Mouse (Mus musculus) lung, postnatal 0 days (tissue): ENCODE results near the gene Pgf. TPM values are rescaled to one million over a fixed set of nuclear protein-coding genes. Genes with fewer than 3 reads are reported as not detected.

ENCODE experiments used
- ATAC-seq: fragments of 200-750 bp; cut with Nextera tagmentation; 2 replicates; pipeline ENCODE4 v1.8.0; 2017; ENCODE audit warnings: moderate library complexity
- DNase-seq: peaks from one replicate; pipeline ENCODE4 v3.0.0-alpha.2; 2016; ENCODE audit warnings: low spot score
- H3K27ac ChIP-seq: fragments of 300-500 bp; sonication (generic); 2 replicates; pipeline ENCODE4 v1.5.1; 2014; ENCODE audit warnings: antibody characterized with exemption, mild to moderate bottlenecking, low read length, mixed read lengths
- H3K27me3 ChIP-seq: fragments of 300-500 bp; sonication (generic); replicated peaks from 2 replicates; pipeline ENCODE4 v1.6.1; 2014; ENCODE audit warnings: low read length, mixed read lengths; ENCODE audit not compliant: insufficient read depth
- H3K36me3 ChIP-seq: fragments of 300-500 bp; sonication (generic); 2 replicates; pipeline ENCODE4 v1.6.1; 2014; ENCODE audit warnings: low read length, mixed read lengths; ENCODE audit not compliant: insufficient read depth
- H3K4me1 ChIP-seq: fragments of 300-500 bp; sonication (generic); 2 replicates; pipeline ENCODE4 v1.6.1; 2014; ENCODE audit warnings: antibody characterized with exemption, low read depth, low read length, mixed read lengths; ENCODE audit not compliant: insufficient read depth
- H3K4me2 ChIP-seq: fragments of 300-500 bp; sonication (generic); replicated peaks from 2 replicates; pipeline ENCODE4 v1.6.1; 2014; ENCODE audit warnings: low read depth, mild to moderate bottlenecking, low read length, moderate library complexity, mixed read lengths
- H3K4me3 ChIP-seq: fragments of 300-500 bp; sonication (generic); 2 replicates; pipeline ENCODE4 v1.5.1; 2014; ENCODE audit warnings: low read depth, low read length
- H3K9ac ChIP-seq: fragments of 300-500 bp; sonication (generic); replicated peaks from 2 replicates; pipeline ENCODE4 v1.6.1; 2014; ENCODE audit warnings: low read depth, mild to moderate bottlenecking
- H3K9me3 ChIP-seq: fragments of 300-500 bp; sonication (generic); 2 replicates; pipeline ENCODE4 v1.6.1; 2016; ENCODE audit warnings: low read length, mixed read lengths
- CTCF ChIP-seq: IDR thresholded peaks from 2 replicates; pipeline ENCODE4 v1.5.1; 2016; ENCODE audit warnings: antibody characterized with exemption, mild to moderate bottlenecking
- EP300 ChIP-seq: IDR thresholded peaks from 2 replicates; pipeline ENCODE4 v1.6.1; 2016; ENCODE audit warnings: antibody characterized with exemption, mild to moderate bottlenecking, control low read depth
- WGBS: fragments of 180-500 bp; shearing (Covaris S2); extraction: QIAGEN DNeasy Blood & Tissue Kit; methylation state at CpG from one replicate; pipeline ENCODE4 v1.1.7; 2014; 5-methylcytosine and 5-hydroxymethylcytosine counted together
- polyA plus RNA-seq: library from polyadenylated mRNA; unstranded; fragments of >200 nt; fragmentation: Nextera tagmentation; extraction: Ambion mirVana; gene quantifications from 2 replicates; pipeline ENCODE4 v1.2.1, GENCODE M21; 2015

Gene Pgf
- polyA plus RNA-seq, 1 experiment from 2014 or later = 19.0 TPM

DNA sequence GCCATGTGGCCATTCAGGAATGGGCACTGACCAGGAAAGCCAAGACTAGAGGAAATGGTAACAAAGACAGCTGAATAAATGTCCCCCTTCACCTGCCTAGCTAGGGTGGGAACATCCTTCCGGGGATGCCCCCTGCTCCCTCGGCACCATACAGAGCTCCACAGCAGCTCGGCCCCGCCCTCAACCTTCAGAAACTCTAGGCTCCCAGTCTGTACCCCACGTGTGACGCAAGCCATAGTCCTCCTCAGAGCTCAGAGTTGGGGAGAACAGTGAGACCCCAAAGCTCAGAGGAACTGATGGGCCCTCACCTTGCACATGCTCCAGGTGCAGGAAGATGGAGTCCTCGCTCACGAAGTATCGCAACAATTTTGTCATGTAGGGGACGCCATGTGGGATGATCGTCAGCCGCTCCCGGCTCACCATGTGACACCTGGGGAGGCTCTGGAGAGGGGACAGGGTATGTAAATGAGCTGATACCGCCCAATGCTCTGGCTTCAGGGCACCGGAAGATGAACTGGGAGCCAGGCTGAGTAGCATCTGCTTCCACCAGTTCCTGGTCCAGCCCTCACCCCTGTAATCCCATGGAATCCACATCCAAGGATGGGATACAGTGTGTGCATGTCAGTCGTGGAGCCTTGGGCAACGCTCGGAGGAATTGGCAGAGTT, 37.4 kb downstream of the Pgf start:
- Histone ChIP-seq H3K9me3 (no peaks in the 10 kb centered on the region), H3K4me1 (no peaks in the 10 kb centered on the region; the same call in 1 of the 2 replicates), H3K4me3 (no peak overlapping the region), H3K27me3 (no peaks in the 10 kb centered on the region), H3K27ac (no peak overlapping the region), H3K36me3 (no peaks in the 10 kb centered on the region), H3K4me2 (no peak overlapping the region), H3K9ac (no peak overlapping the region)
- 40% methylated on average over 18 of the region's 18 CpGs for WGBS
- TF ChIP-seq EP300 (no peak), CTCF (no peak)
- DNase-seq (no peak), ATAC-seq (no peak)

DNA sequence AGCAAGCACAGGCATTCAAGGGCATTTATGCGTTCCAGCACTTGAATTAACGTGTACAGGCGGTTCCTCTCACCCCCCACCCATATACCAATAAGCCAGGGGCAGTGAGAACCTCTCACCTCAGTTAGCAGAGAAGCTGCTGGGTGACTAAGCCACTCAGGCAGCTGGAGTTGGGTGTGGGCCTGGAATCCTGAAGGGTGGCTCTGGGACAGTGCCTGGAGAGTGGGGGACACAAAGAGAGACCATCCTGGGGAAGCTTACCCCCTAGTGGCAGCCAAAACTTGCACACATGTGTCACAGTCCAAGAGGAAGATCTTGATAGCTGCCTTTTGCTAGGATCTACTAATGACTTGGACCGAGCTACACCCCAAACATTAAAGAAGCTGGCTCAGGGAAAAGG, 41.0 kb downstream of the Pgf start:
- Histone ChIP-seq H3K36me3 (peaks cover 26% of the 10 kb centered on the region), H3K4me2 (no peak overlapping the region), H3K4me3 (no peak overlapping the region), H3K9ac (no peak overlapping the region), H3K4me1 (no peaks in the 10 kb centered on the region; the same call in 1 of the 2 replicates), H3K27me3 (no peaks in the 10 kb centered on the region), H3K27ac (no peak overlapping the region; the same call in 1 of the 2 replicates), H3K9me3 (no peaks in the 10 kb centered on the region)
- ATAC-seq (peak; percentile 69), DNase-seq (peak; percentile 54)
- 50% methylated on average over 4 of the region's 4 CpGs for WGBS
- TF ChIP-seq CTCF (peak; percentile 46), EP300 (no peak)

DNA sequence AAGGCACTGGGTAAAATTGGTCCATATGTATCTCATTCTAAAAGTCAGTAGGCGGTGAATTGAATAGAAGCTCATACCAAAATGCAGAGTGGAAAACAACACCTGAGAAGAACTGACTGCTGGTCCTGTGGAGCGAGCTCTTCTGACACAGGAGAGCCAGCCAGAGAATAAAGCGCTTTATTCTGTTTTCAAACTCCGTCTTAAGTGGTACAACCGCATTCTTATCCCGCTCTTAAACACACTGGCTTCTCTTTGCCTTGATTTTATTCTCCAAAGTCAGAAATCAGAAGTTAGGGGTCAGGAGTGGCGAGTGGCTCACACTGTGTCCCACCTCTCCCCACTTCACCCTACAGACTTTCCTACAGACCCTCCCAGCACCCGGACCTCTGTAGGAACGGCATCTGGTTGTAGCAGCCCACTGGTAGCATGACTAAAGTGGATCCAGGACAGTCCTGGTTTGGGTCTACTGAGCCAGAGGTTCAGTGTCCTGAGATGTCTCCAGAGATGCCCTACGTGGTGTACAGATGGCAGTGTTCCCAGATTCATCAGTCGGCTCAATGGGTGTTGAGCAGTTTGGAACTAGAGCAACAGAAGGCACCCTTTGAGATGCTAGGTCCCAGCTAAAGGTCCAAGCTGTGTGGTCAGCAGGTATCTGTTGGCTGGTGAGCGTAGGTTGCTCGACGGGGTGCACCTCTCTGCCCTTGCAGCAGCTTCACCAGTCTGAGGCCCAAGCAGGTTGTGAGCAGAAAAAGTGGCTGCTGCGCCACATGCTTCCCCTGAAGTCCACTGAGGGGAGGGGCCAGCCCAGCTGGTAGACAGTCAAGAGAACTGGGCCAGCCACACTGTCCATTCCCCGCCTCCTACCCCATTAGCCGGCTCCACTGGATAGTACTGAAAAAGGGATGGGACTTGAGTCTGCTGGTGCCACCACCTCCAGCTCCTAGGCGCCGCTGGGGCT, 41.8 kb downstream of the Pgf start:
- Histone ChIP-seq H3K36me3 (peaks cover 34% of the 10 kb centered on the region), H3K4me3 (no peak overlapping the region), H3K27me3 (no peaks in the 10 kb centered on the region), H3K9me3 (no peaks in the 10 kb centered on the region), H3K9ac (no peak overlapping the region), H3K27ac (no peak overlapping the region; the same call in 1 of the 2 replicates), H3K4me1 (no peaks in the 10 kb centered on the region; the same call in 1 of the 2 replicates), H3K4me2 (0 out of 2 replicates have a peak overlapping the region, but pooled peaks have one; percentile 3)
- TF ChIP-seq CTCF (no peak), EP300 (no peak)
- DNase-seq = peak; percentile 57
- ATAC-seq = peak; percentile 67
- WGBS = 46% methylated on average over 19 of the region's 19 CpGs

DNA sequence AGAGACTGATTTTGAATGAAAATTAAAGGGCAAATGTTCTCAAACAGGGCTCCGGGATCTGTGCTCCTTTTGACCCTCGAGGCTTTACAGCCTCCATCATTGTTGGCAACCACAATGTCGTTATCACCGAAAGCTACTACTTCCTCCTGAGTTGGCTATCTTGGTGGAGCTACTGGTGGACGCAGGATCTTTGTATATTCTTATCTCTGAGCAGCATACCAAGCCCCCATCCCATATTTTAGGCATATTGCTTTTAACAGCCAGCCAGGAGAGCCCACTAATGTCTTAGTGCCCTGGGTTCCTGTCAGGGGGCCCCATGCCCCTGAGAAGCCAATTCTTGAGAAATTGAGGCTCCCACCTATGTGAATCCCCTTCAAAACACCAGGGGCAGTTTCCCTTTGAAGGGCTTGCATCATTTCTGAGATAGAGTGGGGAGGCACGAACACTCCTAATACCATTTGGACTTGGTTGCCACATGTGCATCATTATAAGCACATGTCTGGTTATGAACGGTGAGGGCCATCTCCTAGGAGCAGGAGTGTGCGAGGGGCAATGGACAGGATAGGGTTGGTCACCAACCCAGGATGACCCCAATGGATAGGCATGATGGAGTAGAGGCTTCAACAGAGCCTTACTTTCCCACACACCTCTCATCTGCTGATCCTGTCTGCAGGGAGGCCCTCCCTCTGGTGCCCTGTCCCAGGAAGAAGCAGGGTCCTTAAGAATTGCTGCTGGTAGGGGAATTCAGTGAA, 43.4 kb downstream of the Pgf start:
- DNase-seq = no peak
- H3K27me3 ChIP-seq = no peaks in the 10 kb centered on the region
- WGBS = 82% methylated on average over 8 of the region's 8 CpGs
- H3K4me1 ChIP-seq = no peaks in the 10 kb centered on the region; the same call in 1 of the 2 replicates
- peaks cover 49% of the 10 kb centered on the region for H3K36me3 ChIP-seq
- H3K9ac ChIP-seq = no peak overlapping the region
- H3K4me3 ChIP-seq = no peak overlapping the region
- no peak overlapping the region for H3K4me2 ChIP-seq
- no peak overlapping the region for H3K27ac ChIP-seq
- no peaks in the 10 kb centered on the region for H3K9me3 ChIP-seq
- ATAC-seq = no peak
- TF ChIP-seq EP300 = no peak
- TF ChIP-seq CTCF = no peak

DNA sequence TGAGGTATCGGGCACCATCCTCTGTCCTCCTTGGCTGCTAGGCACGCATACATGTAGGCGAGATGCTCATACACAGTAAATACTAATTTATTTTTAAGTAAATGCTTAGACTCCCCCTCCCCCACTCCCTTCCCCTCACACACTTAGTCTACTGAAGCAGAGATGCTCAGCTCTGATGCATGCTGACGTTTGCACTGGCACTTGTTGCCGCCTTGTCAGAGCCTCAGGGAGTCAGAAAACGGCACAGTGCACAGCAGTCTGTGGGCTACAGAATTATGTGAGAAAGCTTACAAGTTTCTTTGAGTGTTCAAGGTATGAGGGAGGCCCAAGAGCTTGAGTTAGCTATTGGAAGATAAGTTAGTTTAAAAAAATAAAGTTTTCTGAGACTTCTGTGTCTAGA, 46.2 kb downstream of the Pgf start:
- no peak for DNase-seq
- ATAC-seq = no peak
- Histone ChIP-seq H3K9me3 (no peaks in the 10 kb centered on the region), H3K27me3 (no peaks in the 10 kb centered on the region), H3K9ac (no peak overlapping the region), H3K36me3 (peaks cover 67% of the 10 kb centered on the region), H3K4me2 (no peak overlapping the region), H3K4me3 (no peak overlapping the region), H3K4me1 (no peaks in the 10 kb centered on the region; the same call in 1 of the 2 replicates), H3K27ac (no peak overlapping the region)
- TF ChIP-seq CTCF (no peak), EP300 (no peak)
- WGBS = 85% methylated on average over 6 of the region's 6 CpGs
